Mouse (Mus musculus) neutrophil, adult 5-6 weeks (primary cell): ENCODE measurements around the gene Ikzf1. TPM values are rescaled to one million over a fixed set of nuclear protein-coding genes. Genes with fewer than 3 reads are reported as not detected.
A peak's percentile ranks its signal among the peaks of the same experiment; 100 is the strongest.

Source experiments
- ATAC-seq: fragments of 151-379, 151-347 bp; 2 replicates; pipeline ENCODE4 v1.8.0; 2017; ENCODE audit warnings: mild to moderate bottlenecking, moderate TSS enrichment; ENCODE audit not compliant: insufficient number of reproducible peaks, poor library complexity, low FRiP score, severe bottlenecking; ENCODE audit errors: extremely low read depth
- total RNA-seq: library from RNA; stranded (forward); fragments of 200-1000 nt; gene quantifications from 2 replicates; pipeline ENCODE4 v1.2.3, GENCODE M21; 2017

Ikzf1 gene
- total RNA-seq, 1 experiment from 2014 or later: 150 TPM

DNA sequence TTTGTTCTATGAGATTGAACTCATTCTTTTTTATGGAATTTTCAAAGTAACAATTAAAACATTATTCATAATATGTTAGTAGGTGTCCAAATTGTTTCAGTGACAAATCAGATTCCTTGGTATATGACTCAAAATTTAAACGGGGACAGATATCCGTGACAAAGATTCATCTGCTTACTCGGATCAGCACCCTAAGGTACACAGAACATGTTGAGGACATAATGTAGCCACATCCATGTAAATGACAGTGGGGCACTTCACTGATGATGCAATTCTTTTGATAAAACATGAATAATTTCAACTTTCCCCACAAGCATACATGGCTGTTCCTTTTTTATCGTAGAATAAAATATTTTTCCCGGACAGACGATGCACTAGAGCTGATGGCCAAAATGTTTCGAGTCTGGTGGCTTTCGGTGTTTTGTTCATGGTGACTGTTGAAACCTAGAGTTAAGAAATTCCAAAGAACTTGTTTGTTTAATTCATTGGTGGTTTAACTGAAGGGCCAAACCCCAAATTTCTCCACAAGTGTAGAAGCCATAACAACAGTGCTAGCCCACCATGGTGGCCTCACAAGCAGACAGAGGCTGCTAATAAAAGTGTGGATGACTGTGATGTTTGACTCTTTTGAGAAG, 2.9 kb downstream of the Ikzf1 start:
- no peak for ATAC-seq

GRCm38 (mm10) chr11:11688766-11689330, 4.0 kb downstream of the Ikzf1 start:
- no peak for ATAC-seq

- no peak for ATAC-seq
These were observed 4.9 kb downstream of the Ikzf1 start for GRCm38 (mm10) chr11:11689701-11690058.

DNA sequence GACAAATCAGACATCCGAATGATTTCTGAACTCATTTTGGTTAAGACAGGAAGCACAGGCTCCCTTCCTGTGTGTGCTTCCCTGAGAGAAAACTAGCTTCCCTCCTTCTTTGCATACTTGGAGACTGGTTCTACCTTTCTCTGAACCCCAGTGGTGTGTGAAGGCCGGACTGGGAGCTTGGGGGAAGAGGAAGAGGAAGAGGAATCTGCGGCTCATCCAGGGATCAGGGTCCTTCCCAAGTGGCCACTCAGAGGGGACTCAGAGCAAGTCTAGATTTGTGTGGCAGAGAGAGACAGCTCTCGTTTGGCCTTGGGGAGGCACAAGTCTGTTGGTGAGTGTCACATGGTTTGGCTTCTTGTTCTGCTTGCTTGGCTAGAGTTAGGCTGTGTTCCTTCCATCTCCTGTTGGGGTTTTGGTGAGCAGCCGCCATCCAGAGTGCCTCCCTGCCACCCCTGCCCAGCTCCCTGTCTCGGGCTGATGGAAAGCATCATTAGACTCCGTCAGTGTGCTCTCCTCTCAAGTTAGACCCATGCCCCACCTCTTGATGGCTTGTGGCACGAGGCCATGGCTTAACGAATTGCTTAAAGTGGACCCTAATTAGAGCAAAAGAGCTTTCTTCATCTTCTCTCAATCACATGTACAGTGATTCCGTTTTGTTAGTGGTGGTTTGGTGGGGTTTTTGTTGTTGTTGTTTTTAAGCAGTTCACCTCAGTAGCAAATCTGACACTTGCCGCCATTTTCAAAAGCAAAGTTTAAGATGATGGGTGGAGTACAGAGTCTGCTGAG, 5.4 kb downstream of the Ikzf1 start:
- peak; percentile 31; the same call in 1 of the 2 replicates for ATAC-seq

DNA sequence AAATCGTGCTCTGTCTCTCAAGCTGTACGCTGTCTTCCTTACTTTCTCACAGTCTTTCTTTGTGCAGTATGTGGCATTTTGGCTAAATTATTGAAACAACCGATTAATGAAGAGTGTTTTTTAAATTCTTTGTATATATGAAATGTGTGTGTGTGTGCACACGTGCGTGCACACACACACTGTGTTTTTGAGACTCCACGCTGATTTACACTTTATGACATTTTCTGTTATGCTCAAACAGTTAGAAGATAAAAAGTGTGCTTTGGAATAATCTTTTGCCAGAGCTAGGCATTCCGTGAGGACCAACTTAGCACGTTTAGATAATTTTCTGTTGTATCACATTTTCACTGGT, 6.0 kb downstream of the Ikzf1 start:
- no peak for ATAC-seq

DNA sequence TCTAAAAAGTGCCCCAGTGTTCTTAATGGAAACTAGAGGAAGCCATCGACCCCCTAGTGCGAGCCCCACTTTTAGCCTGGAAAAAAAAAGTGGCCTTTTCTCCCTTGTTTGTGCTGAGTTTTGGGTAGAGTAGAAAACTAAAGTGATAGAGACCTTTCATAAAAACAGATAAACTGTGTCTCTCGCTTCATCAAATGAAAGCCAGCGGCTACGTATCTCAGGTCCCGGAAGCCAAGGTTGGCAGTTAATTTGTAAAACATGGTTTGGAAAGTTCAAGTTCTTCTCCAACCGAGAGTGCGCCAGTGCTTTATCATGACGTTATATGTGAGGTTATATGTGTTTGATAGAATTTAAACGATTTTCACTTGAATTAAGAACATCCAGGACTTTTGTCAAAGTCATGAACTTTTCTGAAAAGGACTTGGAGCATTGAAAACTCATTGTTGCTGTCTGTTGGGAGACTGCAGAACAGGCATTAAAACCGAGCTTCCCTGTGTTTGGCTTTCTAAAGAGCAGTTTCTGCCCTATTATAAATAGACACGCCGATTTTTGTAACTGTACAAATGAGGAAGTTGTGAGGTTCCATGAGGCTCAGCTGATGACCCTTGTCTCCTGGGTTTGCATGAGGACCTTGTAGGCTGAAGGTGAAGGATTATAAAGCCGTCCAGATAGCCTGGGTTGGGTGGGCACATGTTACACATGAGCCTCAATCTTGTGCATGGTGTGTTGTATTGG, 6.7 kb downstream of the Ikzf1 start:
- peak; percentile 51; the same call in 1 of the 2 replicates for ATAC-seq

GRCm38 (mm10) chr11:11692558-11693166, 7.9 kb downstream of the Ikzf1 start:
- no peak for ATAC-seq

- no peak for ATAC-seq
These were observed 8.6 kb downstream of the Ikzf1 start for GRCm38 (mm10) chr11:11693446-11693845.

DNA sequence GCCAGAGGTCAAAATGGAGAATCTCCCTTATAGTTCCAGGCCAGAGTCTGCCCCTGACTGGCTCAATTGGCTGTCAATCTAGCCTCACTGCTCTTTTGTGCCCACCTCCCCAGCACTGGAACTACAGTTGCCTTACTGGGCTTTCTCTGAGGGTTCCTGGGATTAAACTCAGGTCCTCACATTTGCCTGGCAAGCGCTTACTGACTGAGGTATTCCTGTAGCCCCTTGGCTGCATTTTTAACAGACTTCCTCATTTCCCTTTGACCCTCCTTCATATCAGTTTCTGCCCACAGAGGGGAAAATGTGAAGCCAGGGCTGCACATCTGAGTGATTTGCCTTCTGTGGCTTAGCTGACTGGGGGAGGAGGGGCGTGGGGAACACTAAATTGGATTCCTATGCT, 9.3 kb downstream of the Ikzf1 start:
- ATAC-seq: peak; percentile 26; the same call in 1 of the 2 replicates

- ATAC-seq: no peak
These were observed 9.8 kb downstream of the Ikzf1 start for GRCm38 (mm10) chr11:11694472-11695177.

- ATAC-seq: no peak
These were observed 10.5 kb downstream of the Ikzf1 start for GRCm38 (mm10) chr11:11695211-11695887.

DNA sequence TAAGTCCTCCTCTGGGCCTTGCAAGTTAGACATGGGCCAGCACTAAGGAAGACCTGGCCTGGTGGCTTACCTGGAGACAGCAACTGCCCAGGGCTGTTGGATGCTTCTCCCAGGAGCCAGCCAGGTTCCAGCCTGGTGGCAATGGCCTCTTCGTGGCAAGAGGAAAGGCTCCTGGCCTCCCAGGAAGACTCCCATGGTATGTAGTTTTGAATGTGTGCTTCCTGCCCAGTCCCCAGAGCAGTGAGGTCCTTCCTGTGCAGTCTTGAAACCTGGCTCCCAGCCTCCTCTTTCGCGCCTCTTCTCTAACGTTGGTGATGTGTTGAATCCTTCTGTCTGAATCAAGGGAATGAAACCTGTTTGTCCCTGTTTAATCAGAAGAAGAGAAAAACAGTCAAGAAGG, 11.1 kb downstream of the Ikzf1 start:
- no peak for ATAC-seq

DNA sequence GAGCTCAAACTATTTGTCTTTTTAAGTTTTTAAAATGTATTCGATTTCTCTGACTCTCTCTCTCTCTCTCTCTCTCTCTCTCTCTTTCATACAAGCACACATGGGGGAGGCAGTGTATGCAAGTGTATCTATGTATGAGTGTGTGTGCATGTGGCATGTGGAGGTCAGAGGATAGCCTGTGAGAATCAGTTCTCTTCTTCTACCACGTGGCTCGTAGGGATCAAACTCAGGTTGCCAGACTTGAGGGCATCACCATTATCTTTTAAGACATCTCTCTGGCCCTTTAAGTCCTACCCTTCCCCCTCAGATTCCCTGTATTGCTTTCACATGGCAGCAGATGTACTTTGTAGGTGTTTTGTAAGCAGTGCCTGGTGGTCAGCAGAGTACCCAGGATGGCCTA, 12.0 kb downstream of the Ikzf1 start:
- ATAC-seq: no peak

DNA sequence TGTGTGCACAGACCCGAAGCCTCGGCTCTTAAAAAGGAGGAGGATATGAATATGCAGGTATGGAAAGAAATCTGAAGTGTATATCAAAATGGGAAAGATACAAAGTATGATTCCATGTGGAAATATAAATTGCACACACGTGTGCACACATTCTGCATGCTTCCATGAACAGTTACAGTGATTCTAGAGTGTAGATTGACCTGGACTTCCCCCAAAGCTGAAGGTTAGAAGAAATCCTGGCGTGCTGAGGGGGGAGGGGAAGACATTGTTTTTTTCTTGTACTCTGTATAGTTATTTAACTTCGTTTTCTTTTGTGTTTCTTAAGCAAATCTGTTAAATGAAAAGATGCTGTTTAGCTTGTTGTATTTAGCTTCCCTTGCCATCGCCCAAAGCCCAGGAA, 16.6 kb downstream of the Ikzf1 start:
- no peak for ATAC-seq

GRCm38 (mm10) chr11:11703776-11704175, 19.0 kb downstream of the Ikzf1 start:
- no peak for ATAC-seq

GRCm38 (mm10) chr11:11708154-11708719, 23.4 kb downstream of the Ikzf1 start:
- ATAC-seq: no peak

DNA sequence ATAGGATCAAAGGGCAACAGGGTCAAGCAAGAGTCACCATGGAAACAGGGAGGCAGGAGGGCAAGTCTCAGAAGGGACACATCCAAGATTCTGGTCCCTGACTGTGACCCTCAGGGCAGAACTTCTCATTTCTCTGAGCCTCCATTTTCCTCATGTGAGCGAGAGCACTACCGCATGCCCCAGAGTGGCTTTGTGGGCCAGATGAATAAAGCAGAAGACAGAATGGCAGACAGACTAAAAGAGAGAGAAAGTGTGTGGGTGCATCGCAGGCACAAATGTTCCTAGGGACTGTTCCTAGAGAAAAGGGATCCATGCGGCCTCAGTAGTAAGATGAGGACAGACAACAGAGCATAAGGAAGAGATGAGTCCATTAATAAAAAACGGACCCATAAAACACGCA, 24.5 kb downstream of the Ikzf1 start:
- no peak for ATAC-seq

- no peak for ATAC-seq
These were observed 25.9 kb downstream of the Ikzf1 start for GRCm38 (mm10) chr11:11710718-11711117.
